Comparison of ENCODE assay signal across 8 mouse cellular contexts in the genomic region with DNA sequence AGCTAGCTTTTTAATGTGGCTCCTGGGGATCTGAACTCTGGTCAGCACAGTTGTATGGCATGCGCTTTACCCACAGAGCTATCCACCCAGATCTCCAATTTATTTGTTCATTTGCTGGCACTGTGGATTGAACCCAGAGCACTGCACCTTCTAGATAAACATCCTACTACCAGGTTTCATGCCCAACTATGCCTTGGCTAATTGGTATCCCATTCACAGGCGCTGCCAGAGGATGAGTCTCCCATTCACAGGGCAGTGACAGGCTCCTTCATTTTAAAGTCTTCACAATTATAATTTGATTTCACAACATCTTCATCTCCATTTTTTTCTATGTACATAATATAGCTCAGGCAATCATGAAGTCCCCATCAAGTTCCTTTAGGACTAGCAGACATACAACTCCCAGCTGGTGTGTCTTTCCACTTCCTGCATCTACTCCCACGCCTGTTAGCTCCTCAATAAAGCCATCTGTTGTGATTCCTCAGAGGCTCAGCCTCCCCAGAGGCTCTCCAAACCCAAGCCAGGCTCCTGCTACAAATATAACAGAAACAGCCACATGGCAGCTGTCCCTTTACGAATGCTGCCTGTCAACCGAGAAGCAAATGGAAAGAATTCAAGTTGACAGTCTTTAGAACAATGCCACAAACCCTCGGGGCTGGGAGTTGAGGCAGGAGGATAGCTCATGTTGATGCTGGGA.
DNase-seq lines count a peak whose midpoint lies in the region; ATAC-seq and TF ChIP-seq lines count a peak whose summit lies in the region.

No protein-coding gene starts in this region.

- no peak overlapping the region for H3K4me3 ChIP-seq in gastrocnemius, adult 2 months

- ATAC-seq in erythroid progenitor cell, adult 5-6 weeks (replicated peaks; ENCODE audit: low FRiP score, poor library complexity, severe bottlenecking) = no peak

- no peak for TF ChIP-seq CTCF in gastrocnemius, adult 2 months (IDR thresholded peaks at IDR 0.05)

- intact Hi-C loops in gastrocnemius, adult 2 months (cut with DNase I) = no loop called here
- intact Hi-C loops in heart, postnatal 25 days (cut with DNase I) = no loop called here
- intact Hi-C loops in left cerebral cortex, postnatal 25 days (cut with DNase I) = no loop called here

- no peak overlapping the region for H3K27ac ChIP-seq in gastrocnemius, adult 2 months

- peak; percentile 19 for DNase-seq in gastrocnemius, adult 2 months
- no peak for DNase-seq in gastrocnemius, adult 18-20 months (ENCODE audit: low spot score)
- peak; percentile 70 for DNase-seq in cerebellum, adult 8-10 months
- DNase-seq in heart, postnatal 25 days (ENCODE audit: low spot score) = peak; percentile 3
- DNase-seq in left cerebral cortex, postnatal 25 days (ENCODE audit: low spot score in 2 of 2) = peak; percentile 85 to 97
- peak; percentile 58 for DNase-seq in right cerebral cortex, postnatal 14 days
- DNase-seq in spleen, postnatal 14 days (ENCODE audit: low spot score in 2 of 2) = no peak

Comparison
In these comparisons a context has a peak if more than half of its experiments do, and no peak if none do; other contexts are left out.
1. DNase-seq: peak in gastrocnemius, adult 2 months (single experiment), cerebellum, adult 8-10 months (single experiment), heart, postnatal 25 days (single experiment), left cerebral cortex, postnatal 25 days (2 of 2) and right cerebral cortex, postnatal 14 days (single experiment); none in gastrocnemius, adult 18-20 months (single experiment) and spleen, postnatal 14 days (0 of 2).